32 mouse cellular contexts compared by ENCODE assay signal in the genomic region with DNA sequence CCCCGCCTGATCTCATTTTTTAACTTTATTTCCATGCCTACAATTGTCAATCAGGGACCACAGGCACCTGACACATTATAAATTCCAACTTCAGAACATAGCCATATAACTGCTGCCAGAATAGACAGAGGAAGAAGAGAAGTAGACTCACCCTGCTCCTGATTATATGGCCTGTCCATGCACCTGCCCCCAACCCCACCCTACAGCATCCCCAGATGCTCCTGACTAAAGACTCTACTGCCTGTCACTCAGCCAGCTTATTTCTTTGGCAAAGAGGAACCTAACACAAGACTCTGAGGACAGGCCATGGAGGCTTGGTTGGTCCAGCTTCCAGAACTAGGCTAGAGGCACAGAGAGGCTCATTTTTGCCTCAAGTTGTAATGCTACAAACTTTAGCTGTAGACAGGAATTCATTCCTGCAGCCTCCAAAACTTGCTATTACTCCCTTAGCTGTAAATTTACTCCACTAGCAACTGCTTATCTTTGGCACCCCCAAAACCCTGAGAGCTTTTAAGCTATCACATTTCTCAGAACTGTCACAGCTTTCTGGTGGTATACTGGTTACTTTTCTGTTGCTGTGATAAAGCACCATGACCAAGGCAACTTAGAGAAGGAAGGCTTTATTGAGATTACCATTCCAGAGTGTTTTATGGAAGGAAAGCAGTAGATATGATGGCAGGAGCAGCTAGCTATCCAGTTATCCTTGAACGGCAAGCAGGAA. TPM values are rescaled to one million over a fixed set of nuclear protein-coding genes. Genes with fewer than 3 reads are reported as not detected.
DNase-seq lines count a peak whose midpoint lies in the region; ATAC-seq and TF ChIP-seq lines count a peak whose summit lies in the region.
"Had no signal": no experiment of that assay in that cellular context is flagged by ENCODE, and none has a peak within 500 bp of the region (broad histone marks: within the 10 kb centered on the region; RNA-seq: fewer than 3 reads in every experiment).

No protein-coding gene starts in this region.

- H3K4me2 ChIP-seq in liver, embryonic 14.5 days (ENCODE audit: low read depth): peak overlapping the region; percentile 59
- H3K4me2 ChIP-seq: embryonic facial prominence, embryonic 12.5 days; forebrain, embryonic 12.5 days; heart, embryonic 15.5 days; limb, embryonic 15.5 days; lung, embryonic 15.5 days; midbrain, embryonic 15.5 days had no signal

- no peaks in the 10 kb centered on the region for H3K9me3 ChIP-seq in liver, embryonic 14.5 days (ENCODE audit: control insufficient read depth, low read length)
- H3K9me3 ChIP-seq: embryonic facial prominence, embryonic 12.5 days; forebrain, embryonic 12.5 days; heart, embryonic 10.5 days; heart, embryonic 15.5 days; limb, embryonic 10.5 days; limb, embryonic 15.5 days; lung, embryonic 15.5 days; midbrain, embryonic 15.5 days had no signal

- peak; percentile 83 for TF ChIP-seq EP300 in liver, embryonic 14.5 days (IDR thresholded peaks at IDR 0.05; ENCODE audit: low read depth)

- H3K9ac ChIP-seq in liver, embryonic 14.5 days (replicated peaks): peak overlapping the region; percentile 42
- H3K9ac ChIP-seq: embryonic facial prominence, embryonic 12.5 days; forebrain, embryonic 12.5 days; forebrain, postnatal 0 days; heart, embryonic 15.5 days; limb, embryonic 15.5 days; lung, embryonic 15.5 days; midbrain, embryonic 15.5 days had no signal

- H3K27ac ChIP-seq in liver, embryonic 14.5 days: peak overlapping the region; percentile 79
- H3K27ac ChIP-seq: embryonic facial prominence, embryonic 12.5 days; forebrain, embryonic 12.5 days; heart, embryonic 10.5 days; heart, embryonic 15.5 days; kidney, postnatal 0 days; limb, embryonic 10.5 days; limb, embryonic 15.5 days; lung, embryonic 15.5 days; midbrain, embryonic 15.5 days had no signal

- TF ChIP-seq CTCF in liver, embryonic 14.5 days (IDR thresholded peaks at IDR 0.05; ENCODE audit: low read depth): no peak

- H3K36me3 ChIP-seq in liver, embryonic 14.5 days (replicated peaks; ENCODE audit: control insufficient read depth, insufficient read depth, low read depth): no peaks in the 10 kb centered on the region; the same call in 1 of the 2 replicates
- H3K36me3 ChIP-seq: embryonic facial prominence, embryonic 12.5 days; forebrain, embryonic 12.5 days; heart, embryonic 15.5 days; limb, embryonic 15.5 days; midbrain, embryonic 15.5 days had no signal

- peak overlapping the region; percentile 21 to 27; a peak in 3 of 4 replicates for H3K4me3 ChIP-seq in liver, embryonic 14.5 days (ENCODE audit: insufficient read depth in 1 of 2, low read depth in 2 of 2, low read length in 2 of 2)
- H3K4me3 ChIP-seq: embryonic facial prominence, embryonic 12.5 days; forebrain, embryonic 12.5 days; heart, embryonic 10.5 days; heart, embryonic 15.5 days; limb, embryonic 10.5 days; limb, embryonic 15.5 days; lung, embryonic 15.5 days; midbrain, embryonic 15.5 days had no signal

- H3K27me3 ChIP-seq in liver, embryonic 14.5 days (ENCODE audit: control insufficient read depth, insufficient read depth, low read length): no peaks in the 10 kb centered on the region
- H3K27me3 ChIP-seq: embryonic facial prominence, embryonic 12.5 days; forebrain, embryonic 12.5 days; heart, embryonic 15.5 days; limb, embryonic 15.5 days; lung, embryonic 15.5 days; midbrain, embryonic 15.5 days; Patski had no signal

- WGBS in liver, embryonic 14.5 days (ENCODE audit: insufficient replicate concordance): 27% methylated on average over 2 of the region's 2 CpGs

- peak; percentile 71 for DNase-seq in c-Kit-positive CD71-positive TER-119-positive erythroid progenitor cells, embryonic 14.5 days (ENCODE audit: low spot score)
- peak; percentile 47 to 58 (median 53) for DNase-seq in liver, embryonic 14.5 days (ENCODE audit: low read depth in 3 of 3, low spot score in 3 of 3)
- no peak for DNase-seq in thymus, adult 18-20 months
- DNase-seq in frontal cortex, postnatal 14 days (ENCODE audit: low spot score in 2 of 2): no peak
- no peak for DNase-seq in frontal cortex, postnatal 10 days (ENCODE audit: low spot score in 2 of 2)
- DNase-seq: adrenal gland, postnatal 10 days; B cell, adult 2 months; cerebellum, adult 9-10 months; cerebellum, postnatal 36 days; embryo, embryonic 11 days; forebrain, postnatal 0 days; gastrocnemius, postnatal 25 days; heart, adult 11 months; kidney, adult 2 months; kidney, postnatal 4 days; layer of hippocampus, adult 9-11 months; right cerebral cortex, adult 18-20 months; spleen, adult 18-20 months; thymus, postnatal 36 days had no signal

- H3K4me1 ChIP-seq in liver, embryonic 14.5 days (replicated peaks; ENCODE audit: control insufficient read depth in 2 of 2, insufficient read depth in 2 of 2, low read length in 1 of 2): peaks cover 34 to 49% of the 10 kb centered on the region in 2 experiments
- H3K4me1 ChIP-seq: embryonic facial prominence, embryonic 12.5 days; heart, embryonic 10.5 days; heart, embryonic 15.5 days; limb, embryonic 10.5 days; limb, embryonic 15.5 days had no signal

- ATAC-seq in erythroid progenitor cell, adult 5-6 weeks (replicated peaks; ENCODE audit: low FRiP score, poor library complexity, severe bottlenecking): peak; percentile 41; the same call in 1 of the 2 replicates
- peak; percentile 66; the same call in 1 of the 2 replicates for ATAC-seq in liver, embryonic 14.5 days (ENCODE audit: insufficient read depth)
- peak; percentile 72 for ATAC-seq in megakaryocyte-erythroid progenitor cell, adult 5-6 weeks (replicated peaks; ENCODE audit: low FRiP score, low TSS enrichment, poor library complexity, severe bottlenecking)
- ATAC-seq: forebrain, postnatal 0 days; hindbrain, embryonic 16.5 days; midbrain, embryonic 15.5 days; Patski had no signal

RNA-seq across cellular contexts. Expression of a gene that starts 6.7 kb away (rescaled TPM):
- total RNA-seq in erythroid progenitor cell, adult 5-6 weeks (2015; ENCODE audit: low replicate concordance): 12.2 and 16.6 TPM in 2 replicates
- 21.7 and 24.7 TPM in 2 replicates for total RNA-seq in erythroid progenitor cell, adult 5-6 weeks (2017; ENCODE audit: low replicate concordance)
- 2.3 and 3.2 TPM in 2 replicates for polyA plus RNA-seq in liver, embryonic 14.5 days (2012; rRNA removed)
- polyA plus RNA-seq in liver, embryonic 14.5 days (2014; fragmentation: Nextera tagmentation; extraction: Ambion mirVana): 7.2 and 7.7 TPM in 2 replicates
- 29.6 and 37.1 TPM in 2 replicates for total RNA-seq in megakaryocyte-erythroid progenitor cell, adult 5-6 weeks (2014; fragmentation: Nextera tagmentation)
- total RNA-seq in megakaryocyte-erythroid progenitor cell, adult 5-6 weeks (2017): 46.1 and 62.6 TPM in 2 replicates

Comparison
In these comparisons a context has a peak if more than half of its experiments do, and no peak if none do; other contexts are left out.
1. DNase-seq: peak in c-Kit-positive CD71-positive TER-119-positive erythroid progenitor cells, embryonic 14.5 days (single experiment) and liver, embryonic 14.5 days (3 of 3); none in thymus, adult 18-20 months (0 of 2), frontal cortex, postnatal 14 days (0 of 2) and frontal cortex, postnatal 10 days (0 of 2).
2. Peak in every context shown above with its lines, with median percentiles within 50 percentile points of each other: ATAC-seq.